Mouse (Mus musculus) cerebellum, adult 2 months (tissue): ENCODE measurements around the gene Fcgr3.

Experiments used
- CTCF ChIP-seq: fragments of 200-500 bp; IDR thresholded peaks from 2 replicates; pipeline ENCODE4 v1.5.1; 2011; ENCODE audit warnings: low read depth, mild to moderate bottlenecking, control low read depth, low read length, moderate library complexity, borderline replicate concordance; ENCODE audit not compliant: insufficient read depth
- POLR2A ChIP-seq: fragments of 200-500 bp; IDR thresholded peaks from 2 replicates; pipeline ENCODE4 v1.6.1; 2011; ENCODE audit warnings: low read length, control low read depth, borderline replicate concordance; ENCODE audit not compliant: insufficient read depth

DNA sequence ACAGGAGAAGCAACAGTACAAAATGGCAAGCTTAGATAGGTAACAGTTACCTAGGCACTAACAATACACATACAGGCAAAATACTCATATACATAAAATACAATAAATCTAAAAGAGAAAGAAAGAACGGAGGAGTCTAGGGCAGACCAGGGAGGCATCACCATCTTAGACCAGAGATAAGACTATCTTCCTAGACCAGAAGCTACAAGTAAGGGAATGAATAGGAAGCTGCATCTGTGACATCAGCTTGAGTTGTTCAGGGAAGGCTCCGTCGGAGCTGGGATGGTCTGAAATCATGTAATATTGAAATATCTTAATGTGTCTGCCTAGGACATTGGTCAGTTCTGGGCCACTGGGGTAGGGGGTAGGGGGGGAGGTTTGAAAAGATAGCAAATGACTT is 33.0 kb downstream of the Fcgr3 start:
- TF ChIP-seq CTCF (no peak), POLR2A (no peak)
